Mouse (Mus musculus): ENCODE data around the gene Klc4.
A peak's percentile ranks its signal among the peaks of the same experiment; 100 is the strongest.

Gene Klc4

GRCm38 (mm10) chr17:46619683-46620357 is 26.0 kb downstream of the Klc4 start:
- DNase-seq, result no peak

DNA sequence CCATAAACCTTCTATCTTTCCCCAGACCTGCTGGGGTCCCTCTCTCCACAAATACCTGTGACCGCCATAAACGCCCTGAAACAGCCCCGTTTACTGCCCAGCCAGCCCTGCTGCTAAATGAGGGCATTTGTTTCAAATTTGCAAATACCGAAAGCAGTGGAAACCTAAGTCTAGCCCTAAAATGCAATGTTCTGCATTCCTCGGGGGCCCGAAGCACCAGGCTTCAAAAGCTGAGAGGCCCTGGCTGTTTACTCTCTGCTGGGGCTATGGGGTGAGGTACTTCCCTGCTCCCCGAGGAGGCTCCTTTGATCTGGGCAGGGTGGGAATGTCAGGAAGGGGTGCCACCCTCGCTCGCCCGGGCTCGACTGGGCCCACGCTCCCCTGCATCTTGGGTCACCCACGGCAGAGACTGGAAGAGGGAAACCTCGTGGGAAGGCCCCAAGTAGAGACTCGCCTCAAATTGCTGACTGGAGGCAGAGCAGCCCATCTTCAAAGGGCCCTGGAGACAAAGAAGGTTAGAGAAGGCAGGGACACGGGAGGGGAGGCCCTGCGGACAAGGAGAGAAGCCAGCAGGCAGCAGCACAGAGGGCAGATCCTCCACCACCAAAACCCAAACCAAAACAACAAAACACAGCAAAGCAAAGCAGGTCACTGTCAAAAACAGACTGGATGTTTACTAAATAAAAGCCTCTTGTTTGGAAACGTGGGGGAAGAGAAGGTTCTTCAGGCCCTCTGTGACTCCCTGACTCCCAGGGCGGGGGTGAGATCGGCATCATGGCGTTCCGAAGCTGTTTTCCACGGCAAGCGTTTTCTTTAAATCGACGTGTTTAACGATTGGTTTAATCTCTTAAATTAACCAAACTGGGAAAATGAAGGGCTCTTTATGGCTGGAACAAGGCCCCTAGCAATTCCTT is 26.8 kb downstream of the Klc4 start:
- no peak for DNase-seq

DNA sequence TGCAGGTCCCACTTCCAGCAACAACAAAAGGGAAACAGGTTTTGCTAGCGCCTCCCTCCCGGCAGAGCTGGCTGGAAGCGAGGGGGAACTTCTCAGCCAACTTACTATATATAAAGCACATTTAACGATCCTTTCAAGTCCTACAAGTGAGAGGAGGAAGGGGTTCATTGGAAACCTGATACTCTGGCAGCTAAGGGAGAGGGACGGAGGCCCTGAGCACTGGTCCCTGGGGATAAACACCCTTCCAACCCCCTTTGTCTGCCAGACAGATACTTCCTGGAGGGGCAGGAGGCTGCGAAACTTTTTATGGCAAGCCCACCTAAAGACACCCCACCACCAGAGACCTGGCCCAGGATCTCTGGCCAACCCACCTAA is 27.4 kb downstream of the Klc4 start:
- DNase-seq, result no peak

DNA sequence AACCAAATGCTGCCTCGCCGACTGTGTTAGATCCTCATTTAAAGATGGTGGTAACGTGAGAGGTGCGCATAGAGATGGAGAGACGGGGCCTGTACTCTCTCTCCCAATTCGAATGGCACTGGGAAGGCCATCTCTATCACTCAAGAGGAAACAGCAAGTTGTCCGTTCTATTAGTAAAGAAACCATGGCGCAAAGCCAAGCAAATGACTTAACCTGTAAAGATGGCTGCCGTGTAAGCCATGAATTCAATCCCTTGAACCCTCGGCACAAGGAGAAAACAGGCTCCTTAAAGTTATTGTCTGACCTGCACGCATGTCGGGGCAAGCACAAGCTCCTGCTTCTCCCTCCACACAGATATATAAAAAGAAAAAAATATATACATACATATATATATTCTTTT is 28.0 kb downstream of the Klc4 start:
- no peak for DNase-seq

DNA sequence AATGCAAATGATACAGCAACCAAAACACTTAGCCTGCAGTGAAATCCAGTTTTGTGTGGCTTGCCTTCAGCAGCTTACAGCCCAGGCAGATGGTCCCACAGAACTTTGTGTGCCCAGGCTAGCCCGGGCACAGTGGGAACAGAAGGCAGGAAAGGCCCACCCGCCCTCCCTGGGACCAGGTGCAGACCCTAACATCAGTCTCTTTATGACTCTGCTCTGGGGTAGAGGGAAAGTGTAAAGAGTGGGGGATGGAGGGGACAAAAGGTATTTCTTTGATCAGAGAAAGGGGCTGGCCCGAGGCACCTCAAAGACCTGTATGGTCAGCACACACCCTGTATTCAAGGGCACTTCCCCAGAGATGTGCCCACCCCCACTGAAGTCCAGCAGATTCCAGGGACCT is 32.6 kb downstream of the Klc4 start:
- no peak for DNase-seq

- no peak for DNase-seq
Measured at GRCm38 (mm10) chr17:46612820-46613219, 33.0 kb downstream of the Klc4 start.

DNA sequence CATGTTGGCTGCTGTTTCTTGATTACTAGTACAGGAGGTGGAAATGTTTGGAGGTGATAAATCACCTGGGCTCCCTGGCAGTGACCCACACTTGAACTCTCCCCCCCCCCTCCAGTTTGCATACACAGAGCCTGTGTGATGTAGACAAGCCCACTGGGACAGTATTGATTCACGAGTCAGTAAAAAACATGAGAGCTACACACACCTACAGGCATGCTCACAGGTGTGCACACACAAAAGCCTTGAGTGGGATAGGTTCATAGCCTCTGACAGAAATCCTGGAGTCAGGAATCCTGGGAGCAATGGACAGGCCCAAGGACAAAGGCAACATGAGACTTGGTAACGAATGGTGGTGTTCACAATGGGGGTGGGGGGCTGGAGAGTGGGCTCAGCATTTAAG is 33.6 kb downstream of the Klc4 start:
- no peak for DNase-seq

DNA sequence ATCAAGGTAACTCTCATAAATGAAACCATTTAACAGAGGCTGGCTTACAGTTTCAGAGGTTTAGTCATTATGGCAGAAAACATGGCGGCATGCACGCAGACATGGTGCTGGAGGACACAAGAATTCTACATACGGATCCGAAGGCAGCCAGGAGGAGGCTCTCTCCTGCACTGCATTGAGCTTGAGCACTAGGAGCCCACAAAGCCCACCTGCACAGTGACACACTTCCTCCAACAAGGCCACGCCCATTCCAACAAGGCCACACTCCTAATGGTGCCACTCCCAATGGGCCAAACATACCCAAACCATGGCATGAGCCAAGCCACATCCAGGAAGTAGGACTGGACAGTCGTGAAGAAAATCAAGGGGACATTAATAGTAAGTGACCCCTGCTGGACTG is 34.5 kb downstream of the Klc4 start:
- DNase-seq, result no peak

GRCm38 (mm10) chr17:46609721-46610514 is 35.9 kb downstream of the Klc4 start:
- peak; percentile 72 for DNase-seq

DNA sequence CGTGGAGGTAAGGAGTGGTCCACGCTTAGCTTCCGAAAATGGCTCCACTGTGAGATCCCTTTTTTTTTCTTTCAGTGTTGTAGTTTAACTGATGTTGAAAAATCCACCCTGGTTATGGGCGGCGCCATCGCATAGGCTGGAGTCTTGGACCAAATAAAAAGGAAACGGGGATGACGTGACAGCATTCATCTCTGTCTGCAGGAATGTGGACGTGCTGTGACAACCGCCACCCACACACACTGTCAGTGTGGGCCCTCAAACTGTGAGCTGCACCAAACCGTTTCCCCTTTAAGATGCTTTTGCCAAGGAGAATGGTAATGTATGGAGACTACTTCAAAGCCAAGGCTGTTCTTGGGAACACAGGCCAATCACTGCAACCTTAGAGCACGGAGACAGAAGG is 39.8 kb downstream of the Klc4 start:
- DNase-seq, result no peak

DNA sequence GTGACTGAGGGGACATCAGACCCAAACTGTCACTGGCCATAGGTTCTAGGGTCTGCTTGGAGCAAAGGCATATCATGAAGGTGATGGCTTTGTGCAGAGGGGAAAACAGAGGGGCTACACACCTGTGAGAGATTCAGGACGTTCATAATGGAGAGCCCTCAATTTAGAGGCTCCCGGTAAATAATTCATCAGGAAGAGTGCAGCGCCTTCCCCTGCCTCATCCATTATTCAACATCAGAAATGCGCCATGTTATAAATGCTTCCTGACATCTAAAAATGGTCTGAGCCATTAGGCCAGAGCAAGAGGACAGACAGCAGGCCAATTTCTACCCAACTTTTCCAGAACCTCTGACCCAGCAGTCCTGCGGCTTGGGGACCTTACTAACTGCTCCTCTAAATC is 40.7 kb downstream of the Klc4 start:
- no peak for DNase-seq

DNA sequence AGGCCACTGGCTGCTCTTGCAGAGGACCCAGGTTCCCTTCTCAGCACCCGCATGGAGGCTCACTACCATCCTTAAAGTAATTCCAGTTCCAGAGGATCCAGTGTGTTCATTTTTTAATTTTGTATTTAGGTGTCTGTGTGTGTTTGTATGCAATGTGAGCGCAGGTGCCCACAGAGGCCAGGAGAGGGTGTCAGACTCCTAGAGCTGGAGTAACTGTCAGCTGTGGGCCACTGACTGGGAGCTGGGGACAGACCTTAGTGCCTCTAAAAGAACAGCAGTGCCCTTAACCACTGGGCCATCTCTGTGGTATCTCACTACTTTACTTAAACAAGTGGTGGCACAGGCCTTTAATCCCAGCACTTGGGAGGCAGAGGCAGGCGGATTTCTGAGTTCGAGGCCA is 42.6 kb downstream of the Klc4 start:
- DNase-seq, result no peak

GRCm38 (mm10) chr17:46602212-46602611 is 43.6 kb downstream of the Klc4 start:
- DNase-seq, result no peak

- DNase-seq, result no peak
Measured at GRCm38 (mm10) chr17:46600569-46600968, 45.3 kb downstream of the Klc4 start.

- DNase-seq, result no peak
Measured at GRCm38 (mm10) chr17:46598963-46599362, 46.9 kb downstream of the Klc4 start.

DNA sequence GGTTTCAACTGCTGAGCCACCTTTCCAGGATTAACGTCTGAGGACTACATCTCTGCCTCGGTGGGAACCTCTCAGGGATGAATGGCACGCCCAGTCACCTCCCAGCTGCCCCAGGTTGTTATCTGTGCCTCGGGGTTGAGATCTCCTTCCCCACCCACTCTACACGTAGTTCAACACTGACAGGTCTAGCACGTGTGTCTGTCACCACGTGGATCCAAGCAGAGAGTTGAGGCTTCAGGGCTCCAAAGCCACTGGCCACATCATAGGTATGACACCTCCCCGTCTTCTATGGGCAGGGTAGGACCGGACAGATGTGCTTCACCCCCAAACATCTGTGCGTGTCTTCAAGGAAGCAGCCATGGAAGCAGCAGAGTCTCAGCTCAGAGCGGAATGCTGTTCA is 47.9 kb downstream of the Klc4 start:
- no peak for DNase-seq

GRCm38 (mm10) chr17:46595336-46595735 is 50.5 kb downstream of the Klc4 start:
- DNase-seq, result no peak

DNA sequence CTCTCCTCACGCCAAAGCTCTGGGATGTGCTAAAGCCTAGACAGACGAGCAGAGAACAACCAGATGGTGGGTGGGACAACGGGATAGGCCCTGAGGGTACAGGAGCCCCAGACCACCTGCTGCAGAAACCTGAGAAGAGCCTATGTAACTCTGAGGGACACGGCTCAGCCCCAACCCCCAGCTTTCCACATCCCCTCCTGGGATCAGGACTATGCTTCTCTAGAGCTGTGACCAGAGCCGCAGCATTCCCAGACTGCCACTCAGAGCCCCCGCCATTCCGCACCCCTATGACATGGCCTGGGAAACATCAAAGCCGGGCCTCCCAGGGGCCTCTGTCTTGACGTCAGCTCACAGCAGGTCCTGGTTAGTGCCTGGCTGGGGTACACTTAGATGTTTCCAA is 51.2 kb downstream of the Klc4 start:
- DNase-seq, result no peak

DNA sequence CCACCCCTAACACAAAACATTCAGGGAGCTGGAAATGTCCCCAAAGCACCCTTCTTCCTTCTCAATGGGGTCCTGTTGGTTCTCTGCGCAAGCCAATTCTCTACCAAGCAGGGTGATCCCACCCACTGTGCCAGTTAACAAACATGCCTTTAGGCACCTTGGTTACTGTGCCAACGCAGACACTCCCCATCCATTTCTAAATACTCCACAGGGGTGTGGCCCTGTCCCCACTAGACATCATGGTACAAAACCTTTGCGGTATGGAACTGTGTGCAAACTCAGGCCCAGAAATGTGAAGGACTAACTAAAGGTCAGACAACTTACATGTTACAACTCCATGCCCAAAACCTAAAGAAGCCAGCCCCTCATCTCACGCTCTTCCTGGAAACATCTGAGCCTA is 52.7 kb downstream of the Klc4 start:
- DNase-seq, result no peak

DNA sequence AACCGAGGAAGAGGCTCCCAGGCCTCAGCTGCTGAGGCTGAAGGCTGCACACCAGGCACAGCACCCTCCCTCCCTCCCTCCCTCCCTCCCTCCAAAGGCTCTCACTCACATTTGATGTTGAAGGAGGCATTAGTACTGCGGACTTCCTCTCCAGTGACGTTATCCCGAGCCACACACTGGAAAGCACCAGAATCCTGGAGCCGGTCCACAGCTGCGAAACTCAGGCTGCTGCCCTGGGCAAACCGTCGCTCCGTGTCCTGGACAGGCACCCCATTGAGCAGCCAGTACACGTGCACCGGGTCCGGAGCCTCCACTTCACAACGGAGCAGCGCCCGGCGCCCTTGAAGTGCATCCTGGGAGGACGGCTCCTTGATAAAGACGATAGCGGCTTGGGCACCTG is 54.4 kb downstream of the Klc4 start:
- DNase-seq, result peak; percentile 24

GRCm38 (mm10) chr17:46590439-46590838 is 55.4 kb downstream of the Klc4 start:
- no peak for DNase-seq

GRCm38 (mm10) chr17:46589635-46590314 is 56.0 kb downstream of the Klc4 start:
- no peak for DNase-seq

GRCm38 (mm10) chr17:46588913-46589312 is 56.9 kb downstream of the Klc4 start:
- no peak for DNase-seq

Measured in lung, postnatal 14 days (tissue).